Mouse (Mus musculus) urinary bladder, postnatal 25 days (tissue): ENCODE data around the gene Gm11037.
A peak's percentile ranks its signal among the peaks of the same experiment; 100 is the strongest.

Experiments
- DNase-seq: peaks from one replicate; pipeline ENCODE4 v3.0.0; 2022; ENCODE audit warnings: low spot score

The Gm11037 gene

DNA sequence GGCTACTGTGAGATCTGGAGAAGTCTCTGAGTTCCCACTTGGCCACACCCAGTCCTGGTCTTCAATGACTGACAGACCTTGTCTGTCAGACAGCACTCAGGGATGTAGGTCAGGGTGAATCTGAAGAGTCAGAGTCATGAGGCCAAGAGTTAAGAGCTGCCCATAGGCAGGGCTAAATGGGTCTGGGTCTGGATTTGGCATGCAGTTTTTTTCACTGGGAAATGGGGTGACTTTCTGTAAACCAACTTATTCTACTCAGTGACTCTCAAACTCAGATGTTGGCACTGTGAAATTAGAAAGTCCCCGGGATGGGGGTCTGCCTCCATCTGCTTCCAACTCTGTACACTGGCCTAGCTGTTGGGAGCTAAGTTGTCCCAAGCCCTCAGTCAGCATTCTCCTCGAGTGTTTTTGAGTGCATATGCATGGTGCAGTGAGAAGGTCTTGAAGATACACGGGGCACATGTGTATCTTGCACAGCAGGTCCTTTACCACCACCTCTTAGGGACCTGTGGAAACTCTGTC is 4.6 kb upstream of the Gm11037 start:
- DNase-seq: peak; percentile 1

- peak; percentile 2 for DNase-seq
Measured at GRCm38 (mm10) chr2:131129836-131130235, 3.5 kb upstream of the Gm11037 start.

GRCm38 (mm10) chr2:131130849-131131248 is 2.4 kb upstream of the Gm11037 start:
- DNase-seq: peak; percentile 1

DNA sequence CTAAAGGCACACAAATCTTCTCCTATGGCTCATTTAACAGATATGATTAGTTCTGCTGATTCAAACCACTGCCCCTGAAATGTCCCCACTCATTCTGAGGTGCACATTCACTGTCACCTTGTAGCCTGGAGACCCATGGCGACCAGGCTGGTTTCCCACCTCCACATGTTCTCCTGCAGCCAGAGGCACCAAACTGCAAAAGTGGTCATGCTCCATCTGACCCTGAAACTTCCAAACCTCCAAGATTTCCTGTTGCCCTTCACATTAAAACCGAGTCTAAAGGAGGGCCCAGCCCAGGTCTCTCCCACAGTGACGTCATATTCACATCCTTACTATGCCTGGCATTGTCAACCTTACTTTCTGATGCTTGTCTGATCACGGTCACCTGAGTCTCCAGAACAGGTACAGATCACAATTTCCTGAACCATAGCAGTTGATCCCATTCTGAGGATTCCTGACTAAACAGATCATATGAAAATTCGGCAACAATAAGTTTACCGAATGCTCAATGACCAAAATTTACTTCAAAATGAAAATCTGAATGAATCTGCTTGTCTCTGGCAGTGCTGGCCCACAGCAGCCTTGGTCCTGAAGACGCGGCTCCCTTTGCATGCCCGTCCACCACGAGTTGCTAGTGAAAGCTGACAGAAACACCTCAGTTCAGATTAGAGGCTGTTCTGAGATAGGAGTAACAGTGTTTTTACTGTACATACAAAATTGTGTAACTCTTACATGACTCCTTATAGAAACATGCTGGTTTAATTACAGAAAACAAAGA is 997 bp upstream of the Gm11037 start:
- peak; percentile 2 for DNase-seq

- peak; percentile 2 for DNase-seq
Measured at GRCm38 (mm10) chr2:131134381-131134780, 1.1 kb downstream of the Gm11037 start.

DNA sequence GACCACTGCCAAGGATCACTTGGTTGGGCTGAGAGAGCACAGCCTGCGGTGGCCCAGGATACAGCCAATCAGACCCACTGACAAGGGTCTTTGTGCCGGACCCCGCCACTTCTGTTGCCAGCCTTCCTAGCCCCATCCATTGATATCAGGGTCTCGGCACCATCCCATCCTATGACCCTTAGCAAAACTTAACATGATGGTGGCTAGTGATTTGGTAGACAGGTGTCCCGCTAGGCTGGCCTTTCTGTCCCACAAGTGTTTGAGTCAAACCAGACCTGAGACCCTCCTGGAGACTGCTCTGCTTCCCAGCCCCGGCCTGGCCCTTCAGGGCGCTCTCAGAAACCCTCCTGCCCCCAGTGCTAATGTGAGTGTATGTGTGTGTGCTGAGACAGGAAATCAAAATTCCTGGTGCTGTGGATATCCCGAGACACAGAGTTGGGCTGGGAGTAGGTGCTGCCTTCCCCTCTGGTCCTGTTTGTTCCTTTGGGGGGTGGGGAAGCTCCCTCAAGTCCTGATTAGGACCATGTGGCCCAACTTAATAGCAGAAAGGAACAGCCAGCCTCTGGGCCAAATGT is 1.6 kb downstream of the Gm11037 start:
- no peak for DNase-seq

DNA sequence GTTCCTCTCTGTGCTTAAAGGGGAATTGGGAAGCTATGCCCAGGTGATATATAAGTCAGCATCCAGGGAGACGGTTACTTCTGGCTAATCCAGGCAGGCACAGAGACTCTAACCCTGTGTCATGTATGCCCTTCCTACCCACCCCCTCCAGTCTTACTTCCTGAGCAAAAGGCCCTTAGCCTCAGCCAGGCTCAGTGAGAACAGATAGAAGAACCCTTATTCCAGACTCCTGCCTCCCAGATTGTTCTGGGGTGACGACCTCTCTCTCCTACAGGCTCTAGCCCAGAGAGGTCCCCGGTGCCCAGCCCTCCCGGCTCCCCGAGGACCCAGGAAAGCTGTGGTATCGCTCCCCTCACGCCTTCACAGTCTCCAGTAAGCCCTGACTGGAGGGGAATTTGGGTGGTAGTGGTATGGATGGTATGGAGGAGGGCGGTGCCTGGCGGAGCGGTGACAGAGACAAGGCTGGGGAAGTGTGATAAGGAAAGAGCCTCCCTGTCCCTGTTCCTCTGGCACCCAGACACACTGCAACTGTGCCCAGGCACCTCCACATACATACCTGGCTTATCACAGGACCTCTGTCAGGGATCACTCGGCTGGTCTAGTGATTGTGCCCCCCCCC is 2.3 kb downstream of the Gm11037 start:
- peak; percentile 1 for DNase-seq

GRCm38 (mm10) chr2:131138296-131138695 is 5.0 kb downstream of the Gm11037 start:
- DNase-seq: no peak

DNA sequence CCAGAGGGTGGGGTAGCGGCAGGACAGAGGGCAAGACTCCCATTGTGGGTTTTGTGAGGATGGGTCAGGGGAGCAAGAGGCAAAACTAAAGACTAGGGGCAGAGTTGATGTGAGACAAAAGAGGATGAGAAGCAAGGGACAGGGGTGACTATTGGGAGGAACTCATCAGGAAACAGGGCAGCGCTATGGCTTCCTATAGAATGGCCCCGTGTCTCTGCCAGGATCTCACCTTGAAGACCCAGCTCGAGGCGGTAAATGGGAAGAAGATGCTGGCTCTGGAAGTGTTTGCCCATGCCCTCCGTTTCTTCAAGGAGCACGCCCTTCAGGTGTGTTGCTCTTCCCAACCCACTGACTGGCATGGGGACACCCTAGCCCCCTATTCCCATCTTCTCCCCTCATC is 5.5 kb downstream of the Gm11037 start:
- no peak for DNase-seq

DNA sequence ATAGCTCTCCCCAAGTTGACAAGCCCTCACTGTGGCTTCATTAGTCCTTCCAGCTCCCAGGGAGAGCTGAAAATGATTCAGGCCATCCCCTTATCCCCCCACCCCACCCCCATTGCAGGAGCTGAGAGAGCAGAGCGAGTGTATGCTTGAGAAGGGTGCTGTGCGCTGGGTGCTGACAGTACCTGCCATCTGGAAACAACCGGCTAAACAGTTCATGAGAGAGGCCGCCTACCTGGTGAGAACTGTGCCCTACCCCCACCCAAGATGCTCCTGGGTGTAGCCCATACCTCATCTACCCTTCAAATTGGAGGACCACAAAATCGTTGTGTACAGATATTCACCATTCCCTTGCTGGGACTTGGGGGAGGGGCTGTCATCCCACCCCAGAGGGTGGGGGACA is 6.0 kb downstream of the Gm11037 start:
- no peak for DNase-seq

GRCm38 (mm10) chr2:131139886-131140532 is 6.7 kb downstream of the Gm11037 start:
- no peak for DNase-seq

GRCm38 (mm10) chr2:131140533-131140905 is 7.2 kb downstream of the Gm11037 start:
- no peak for DNase-seq

- no peak for DNase-seq
Measured at GRCm38 (mm10) chr2:131141336-131141986, 8.2 kb downstream of the Gm11037 start.

GRCm38 (mm10) chr2:131142592-131142991 is 9.3 kb downstream of the Gm11037 start:
- DNase-seq: peak; percentile 68

GRCm38 (mm10) chr2:131143007-131143780 is 9.9 kb downstream of the Gm11037 start:
- DNase-seq: no peak

DNA sequence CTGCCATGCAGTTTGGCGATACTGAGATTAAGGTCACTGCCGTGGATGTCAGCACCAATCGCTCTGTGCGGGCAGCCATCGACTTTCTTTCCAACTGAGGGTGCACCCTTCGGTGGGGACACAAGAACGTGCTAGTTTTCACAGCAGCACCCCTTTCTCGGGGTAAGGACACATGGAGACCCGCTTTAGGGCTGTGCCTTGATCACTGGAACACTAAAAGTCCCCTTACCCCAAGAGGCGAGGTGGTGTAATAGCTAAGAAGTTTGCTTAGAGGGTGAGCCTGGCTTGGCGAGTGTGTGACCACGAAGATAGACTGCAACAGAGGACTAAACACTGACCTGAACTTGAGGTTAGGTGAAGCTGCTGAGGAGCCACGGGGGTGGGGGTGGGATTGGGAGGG is 11.8 kb downstream of the Gm11037 start:
- no peak for DNase-seq

DNA sequence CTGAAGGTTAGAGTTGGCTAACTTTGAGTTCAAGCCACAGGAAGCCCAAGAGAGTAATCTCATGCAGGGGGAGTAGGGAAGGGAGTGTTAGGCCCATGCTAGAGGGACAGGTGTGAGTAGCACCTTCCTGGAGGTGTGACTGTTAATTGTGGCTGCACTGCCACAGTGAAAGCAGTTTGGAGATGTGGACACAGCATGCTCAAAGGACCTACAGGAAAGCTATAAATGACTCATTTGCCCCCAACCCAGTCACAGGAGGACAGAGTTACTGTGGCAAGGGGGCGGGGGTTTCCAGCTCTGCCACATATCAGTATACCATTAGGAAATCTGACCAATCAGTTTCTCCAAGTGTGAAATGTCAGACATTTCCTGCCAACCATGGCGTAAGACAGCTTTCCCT is 12.2 kb downstream of the Gm11037 start:
- DNase-seq: no peak

DNA sequence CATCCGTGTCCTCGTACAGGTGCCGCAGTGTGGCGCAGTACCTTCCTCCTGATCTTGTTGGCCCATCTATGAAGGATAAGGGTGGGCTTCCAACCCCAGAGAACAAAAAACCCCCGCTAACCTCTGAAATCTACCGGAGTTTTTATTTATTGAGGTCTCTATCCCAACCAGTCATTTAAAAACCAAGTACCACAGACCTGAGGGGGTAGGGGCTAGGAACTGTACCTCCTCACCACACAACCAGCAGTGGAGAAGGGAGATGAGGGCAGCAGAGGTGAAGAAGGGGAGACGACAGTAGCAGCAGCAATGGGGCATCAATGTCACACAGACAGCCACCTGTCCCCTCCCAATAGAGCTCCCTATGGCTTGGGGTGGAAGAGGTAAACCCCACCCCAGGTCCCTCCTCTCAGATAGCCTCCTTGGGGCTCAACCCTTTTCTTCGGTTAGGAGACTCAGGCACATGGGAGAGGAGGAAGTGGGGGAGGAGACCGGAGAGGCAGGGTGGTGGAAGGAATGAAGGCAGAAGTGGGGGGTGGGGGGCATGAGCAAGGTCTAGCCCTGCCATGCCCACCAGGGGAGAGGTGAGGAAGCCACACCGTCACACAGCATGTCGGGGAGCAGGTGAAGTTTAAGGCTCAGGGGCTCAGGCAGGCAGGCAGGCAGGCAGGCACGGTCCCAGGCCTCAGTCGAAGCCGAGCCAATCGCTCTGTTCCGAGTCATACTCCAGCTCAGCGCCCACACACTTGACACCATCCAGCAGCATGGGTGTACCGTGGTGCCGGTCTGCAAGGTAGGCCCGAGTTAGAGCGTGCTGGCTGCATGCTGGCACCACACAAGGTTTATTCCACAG is 13.1 kb downstream of the Gm11037 start:
- DNase-seq: no peak

- DNase-seq: no peak
Measured at GRCm38 (mm10) chr2:131147043-131147365, 13.7 kb downstream of the Gm11037 start.
